Mouse (Mus musculus) T-helper 17 cell (primary cell): Measurements from ENCODE around the gene Socs7.
"Not testable (repeated sequence)": the region's sequence is repeated elsewhere in the genome, so short reads cannot be mapped to it uniquely, and the experiment has no call there.

ENCODE experiments used
- in situ Hi-C, 2 experiments: fragments of 300-600 bp; cut with MboI, MseI; formaldehyde crosslinking; loops; 1 replicate in 1 of 2; 2 replicates in 1 of 2; pipeline ENCODE4 v1.15.1; 2025; ENCODE audit warnings: high pct_unique_total_duplicates in 2 of 2

Socs7 gene

GRCm38 (mm10) chr11:97361948-97362648 lies at the start of gene Socs7:
Gene Socs7 (plus strand): TSS chr11:97362551.
- in situ Hi-C loops = no loop called here

DNA sequence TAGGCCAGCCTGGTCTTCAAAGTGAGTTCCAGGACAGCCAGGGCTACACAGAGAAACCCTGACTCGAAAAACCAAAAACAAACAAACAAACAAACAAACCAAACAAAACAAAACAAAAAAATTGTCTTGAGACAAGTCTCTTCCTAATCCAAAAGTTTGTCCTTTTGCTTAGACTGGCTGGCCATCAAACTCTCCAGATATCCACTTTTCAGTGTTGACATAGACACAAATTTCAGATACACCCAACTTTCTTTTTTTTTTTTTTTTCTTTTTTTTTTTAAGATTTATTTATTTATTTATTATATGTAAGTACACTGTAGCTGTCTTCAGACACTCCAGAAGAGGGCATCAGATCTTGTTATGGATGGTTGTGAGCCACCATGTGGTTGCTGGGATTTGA lies 49.5 kb upstream of the Socs7 start:
- in situ Hi-C loops = loop anchor here in 1 of 2 experiments (5.0 kb wide), 1 partner anchor 36 kb away; no protein-coding TSS in a partner anchor

GRCm38 (mm10) chr11:97314110-97314509 lies 48.2 kb upstream of the Socs7 start:
- in situ Hi-C loops = loop anchor here in 1 of 2 experiments (5.0 kb wide), 1 partner anchor 37 kb away; no protein-coding TSS in a partner anchor

GRCm38 (mm10) chr11:97314751-97315503 lies 47.4 kb upstream of the Socs7 start:
- in situ Hi-C loops = loop anchor here (5.0 kb wide), 1 partner anchor 38 kb away; no protein-coding TSS in a partner anchor

- in situ Hi-C loops = loop anchor here in 1 of 2 experiments (5.0 kb wide), 1 partner anchor 39 kb away; no protein-coding TSS in a partner anchor
Observed at GRCm38 (mm10) chr11:97315504-97316503, 46.5 kb upstream of the Socs7 start, which contains the start of gene Mrpl45. Gene Mrpl45 (plus strand): TSS chr11:97315716.

DNA sequence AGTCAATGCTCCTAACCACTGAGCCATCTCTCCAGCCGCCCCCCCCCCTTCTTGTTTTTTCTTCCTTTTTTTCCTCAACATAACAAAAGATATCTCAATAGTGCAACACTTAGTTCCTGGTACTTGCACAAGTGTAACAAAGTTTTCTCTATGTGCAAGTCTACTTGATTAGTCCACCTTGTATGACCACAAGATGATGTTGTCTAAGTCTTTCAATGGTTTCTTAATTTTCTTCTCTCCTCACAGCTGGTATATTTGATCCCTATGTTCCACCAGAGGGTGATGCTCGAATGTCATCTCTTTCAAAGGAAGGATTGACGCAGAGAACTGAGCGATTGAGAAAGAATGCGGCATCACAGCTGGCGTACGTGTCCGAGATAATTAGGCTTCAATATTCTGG lies 41.2 kb upstream of the Socs7 start:
- in situ Hi-C loops = no loop called here

DNA sequence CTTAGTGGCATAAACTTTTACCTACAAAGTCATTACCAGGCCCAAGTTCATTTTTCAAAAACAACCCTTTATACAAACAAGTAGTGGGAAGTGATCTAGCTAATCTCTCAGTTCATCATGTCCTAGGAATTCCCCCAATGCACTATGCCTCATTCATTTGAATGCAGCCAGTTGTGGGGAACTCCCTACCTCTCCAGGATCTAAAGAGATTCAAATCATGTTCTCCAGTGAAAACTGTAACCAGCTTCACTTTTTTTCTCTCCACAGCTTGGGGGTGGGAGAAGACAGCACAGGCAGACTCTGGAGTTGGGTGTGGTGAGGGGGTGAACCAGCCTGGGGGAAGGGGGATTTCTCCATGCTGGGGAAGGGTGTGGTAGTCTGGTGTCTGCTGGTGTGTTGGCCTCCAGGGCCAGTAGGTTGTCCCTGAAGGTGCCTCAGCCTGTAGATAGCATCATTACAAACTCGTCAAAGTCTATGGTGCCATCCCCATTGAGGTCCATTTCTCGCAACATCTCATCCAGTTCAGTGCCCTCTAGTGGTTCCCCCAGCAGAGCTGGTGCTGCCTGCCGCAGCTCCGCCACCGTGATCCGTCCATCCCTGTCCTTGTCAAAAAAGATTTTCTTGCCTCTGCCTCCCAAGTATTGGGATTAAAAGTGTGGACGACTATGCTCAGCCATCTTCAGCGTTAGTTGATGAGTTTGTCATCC lies 40.3 kb upstream of the Socs7 start:
- in situ Hi-C loops = not testable (repeated sequence)

DNA sequence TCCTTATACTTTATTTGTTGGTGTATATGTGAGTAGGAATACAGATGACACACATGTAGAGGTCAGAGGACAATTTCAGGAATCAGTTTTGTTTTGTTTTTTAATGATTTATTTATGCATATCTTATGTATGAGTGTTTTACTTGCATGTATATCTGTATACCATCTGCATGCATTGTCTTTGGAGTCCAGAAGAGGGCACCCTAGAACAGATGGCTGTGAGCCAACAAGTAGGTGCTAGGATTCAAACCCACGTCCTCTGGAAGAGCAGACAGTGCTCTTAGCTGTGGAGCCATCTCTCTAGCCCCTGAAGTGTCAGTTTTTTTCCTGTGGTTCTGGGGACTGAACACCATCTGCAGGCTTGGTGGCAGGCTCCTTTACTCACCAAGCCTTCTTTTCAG lies 37.1 kb upstream of the Socs7 start:
- in situ Hi-C loops = no loop called here

DNA sequence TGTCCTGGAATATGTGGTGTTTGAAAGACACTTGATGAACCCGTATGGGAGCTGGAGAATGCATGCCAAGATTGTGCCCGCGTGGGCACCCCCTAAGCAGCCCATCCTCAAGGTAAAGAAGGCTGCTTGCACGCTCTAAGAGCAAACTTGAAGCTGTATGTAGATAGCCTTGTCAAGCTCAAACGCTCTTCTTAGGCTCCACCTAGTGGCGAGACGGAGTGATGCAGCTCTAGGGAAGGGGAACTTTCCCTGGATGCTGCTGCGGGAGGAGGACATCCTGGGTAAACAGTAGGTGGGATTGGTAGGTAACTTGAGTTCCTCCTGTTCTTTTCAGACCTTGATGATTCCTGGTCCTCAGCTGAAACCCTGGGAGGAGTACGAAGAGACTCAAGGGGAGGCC lies 34.2 kb upstream of the Socs7 start:
- in situ Hi-C loops = no loop called here

DNA sequence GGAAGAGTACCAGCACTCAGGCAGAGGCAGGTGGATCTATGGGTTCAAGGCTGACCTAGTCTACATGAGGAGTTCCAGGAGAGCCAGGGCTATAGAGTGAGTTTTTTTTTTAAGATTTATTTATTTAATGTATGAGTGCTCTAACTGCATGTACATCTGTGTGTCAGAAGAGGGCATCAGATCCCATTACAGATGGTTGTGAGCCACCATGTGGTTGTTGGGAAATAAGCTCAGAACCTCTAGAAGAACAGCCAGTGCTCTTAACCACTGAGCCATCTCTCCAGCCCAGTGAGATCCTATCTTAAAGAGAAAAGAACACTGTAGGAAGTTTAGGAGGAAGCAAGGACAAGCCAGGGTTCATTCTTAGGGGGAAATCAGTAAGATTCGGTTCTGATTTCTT lies 32.0 kb upstream of the Socs7 start:
- in situ Hi-C loops = no loop called here

DNA sequence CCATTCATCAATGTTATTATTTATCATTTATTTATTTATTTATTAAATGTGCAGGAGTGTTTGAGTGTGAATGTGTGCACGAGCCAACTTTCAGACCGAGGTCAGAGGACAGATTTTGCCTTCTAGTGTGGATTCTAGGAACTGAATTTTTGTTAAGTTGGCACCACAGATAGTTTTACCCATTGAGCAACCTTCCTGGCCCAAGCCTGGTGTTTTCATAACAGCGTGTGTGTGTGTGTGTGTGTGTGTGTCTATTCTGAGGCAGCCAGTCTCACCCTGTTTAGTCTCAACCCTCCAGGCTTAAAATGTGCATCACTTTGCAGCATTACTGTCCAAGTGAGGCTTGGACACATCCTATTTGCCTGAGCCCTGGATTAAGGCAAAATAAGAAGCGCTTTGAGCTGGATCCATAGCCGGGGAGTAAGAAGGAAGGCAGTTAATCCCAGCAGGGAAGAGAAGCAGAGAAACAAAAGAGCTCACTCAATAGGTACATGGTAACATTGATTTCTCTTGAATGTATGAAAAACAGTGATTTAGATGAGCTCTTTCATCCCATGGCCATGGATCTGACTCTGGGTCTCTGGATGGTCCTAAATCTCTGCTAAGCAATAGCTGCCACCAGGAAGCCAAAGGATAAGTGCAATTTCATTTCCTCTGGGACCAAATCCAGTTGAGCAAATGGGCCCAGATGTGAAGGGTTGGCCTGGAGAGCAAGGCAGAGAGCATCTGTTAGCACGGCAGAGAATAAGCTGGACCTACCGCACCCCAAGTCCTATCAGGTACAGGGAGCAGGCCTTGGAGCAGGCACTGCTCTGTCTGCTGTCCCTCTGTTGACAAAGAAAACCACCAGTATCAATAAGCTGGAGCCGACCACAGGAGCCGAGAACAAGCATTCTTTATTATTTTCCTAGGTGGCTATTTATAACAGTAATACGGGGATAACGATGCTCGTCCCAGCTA lies 30.8 kb upstream of the Socs7 start:
- in situ Hi-C loops = no loop called here

GRCm38 (mm10) chr11:97333044-97333443 lies 29.3 kb upstream of the Socs7 start:
- in situ Hi-C loops = no loop called here

GRCm38 (mm10) chr11:97333896-97334295 lies 28.5 kb upstream of the Socs7 start:
- in situ Hi-C loops = no loop called here

DNA sequence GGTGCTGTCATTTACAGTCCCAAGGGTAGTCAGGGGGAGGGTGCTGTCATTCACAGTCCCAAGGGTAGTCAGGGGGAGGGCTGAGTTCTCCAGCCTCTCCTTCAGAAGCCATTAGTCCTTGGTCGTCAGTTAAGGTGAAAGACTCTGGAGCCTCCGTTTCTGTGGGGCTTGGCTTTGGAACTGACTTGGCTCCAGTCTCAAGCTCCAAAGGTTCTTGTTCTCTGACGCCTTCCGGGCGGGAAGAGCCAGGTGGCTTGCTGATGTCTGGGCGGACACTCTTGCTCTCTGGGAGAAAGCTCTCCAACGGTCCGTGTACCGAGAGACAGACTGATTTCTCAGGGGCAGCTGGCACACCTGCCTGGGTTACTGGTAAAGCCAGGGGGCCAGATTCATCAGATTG lies 28.0 kb upstream of the Socs7 start:
- in situ Hi-C loops = no loop called here

DNA sequence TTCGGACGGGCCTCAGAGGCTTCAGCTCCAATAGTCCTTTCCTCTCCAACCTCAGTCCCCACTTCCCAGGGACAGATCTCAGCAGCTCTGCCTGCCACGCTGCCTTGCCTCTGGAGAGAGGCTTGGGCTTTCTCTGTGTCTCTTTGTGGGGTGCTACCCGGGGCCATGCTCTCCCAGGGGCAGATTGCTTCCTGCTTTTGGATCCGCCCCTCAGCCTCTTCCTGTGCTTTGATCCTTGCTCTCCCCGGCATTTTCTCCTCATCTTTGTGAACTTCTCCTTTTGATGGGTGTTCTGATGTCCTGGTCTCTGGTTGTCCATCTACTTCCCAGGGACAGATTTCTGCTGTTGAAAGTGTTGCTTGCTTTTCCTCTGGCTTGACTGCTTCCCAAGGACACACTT lies 26.1 kb upstream of the Socs7 start:
- in situ Hi-C loops = no loop called here

DNA sequence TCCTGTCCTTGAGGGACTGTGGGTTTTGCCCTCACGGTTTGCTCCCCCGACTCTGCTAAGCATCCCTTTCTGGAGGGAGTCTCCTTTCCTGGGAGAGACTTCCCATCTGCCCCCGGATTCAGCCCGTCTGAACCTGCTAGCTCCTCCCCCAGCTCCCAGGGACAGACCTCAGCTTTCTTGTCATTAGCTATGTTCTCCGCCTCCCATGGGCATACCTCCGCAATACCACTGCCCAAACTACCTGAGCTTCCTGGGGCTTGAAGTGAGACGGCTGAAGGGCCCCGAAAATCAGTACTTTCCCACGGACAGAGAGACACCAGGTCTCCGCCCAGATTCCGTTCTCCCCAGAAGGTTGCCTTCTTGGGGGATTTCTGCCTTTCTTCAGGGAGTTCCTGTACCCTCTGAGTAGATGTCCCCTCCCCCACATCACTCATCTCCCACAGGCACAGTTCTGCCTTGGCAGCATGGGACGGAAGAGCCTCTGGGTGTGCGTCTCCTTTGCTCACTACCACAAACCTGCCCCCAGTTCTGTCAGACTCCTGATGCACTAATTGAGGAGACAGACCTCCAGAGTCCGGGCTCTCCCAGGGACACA lies 25.5 kb upstream of the Socs7 start:
- in situ Hi-C loops = no loop called here

- in situ Hi-C loops = no loop called here
Observed at GRCm38 (mm10) chr11:97337363-97337762, 25.0 kb upstream of the Socs7 start.

GRCm38 (mm10) chr11:97338302-97338976 lies 23.9 kb upstream of the Socs7 start:
- in situ Hi-C loops = no loop called here

GRCm38 (mm10) chr11:97338977-97339315 lies 23.4 kb upstream of the Socs7 start:
- in situ Hi-C loops = no loop called here
